Mouse (Mus musculus): ENCODE measurements around the gene Hmgcr.
A peak's percentile ranks its signal among the peaks of the same experiment; 100 is the strongest.
"Not testable (repeated sequence)": the region's sequence is repeated elsewhere in the genome, so short reads cannot be mapped to it uniquely, and the experiment has no call there.

Gene Hmgcr

DNA sequence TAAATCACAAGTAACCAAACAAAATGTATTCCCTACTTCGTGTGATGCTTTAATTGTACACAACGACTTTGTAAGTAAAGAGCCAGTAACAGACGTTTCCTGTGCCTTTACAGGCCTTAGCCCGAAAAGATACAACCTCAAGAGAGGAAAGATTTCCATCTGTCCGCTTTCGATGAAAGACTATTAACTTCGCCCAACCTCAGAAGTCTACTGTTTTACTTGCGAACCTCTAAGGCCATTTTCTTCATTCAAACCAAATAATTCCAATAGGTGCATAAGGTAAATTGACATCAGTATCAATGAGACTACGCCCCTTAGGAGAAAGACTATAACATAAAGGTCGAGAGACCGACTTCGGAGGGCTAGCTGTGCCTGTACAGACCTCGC lies 724 bp downstream of the Hmgcr start:
- DNase-seq (ENCODE audit: low read depth): peak; percentile 20

DNA sequence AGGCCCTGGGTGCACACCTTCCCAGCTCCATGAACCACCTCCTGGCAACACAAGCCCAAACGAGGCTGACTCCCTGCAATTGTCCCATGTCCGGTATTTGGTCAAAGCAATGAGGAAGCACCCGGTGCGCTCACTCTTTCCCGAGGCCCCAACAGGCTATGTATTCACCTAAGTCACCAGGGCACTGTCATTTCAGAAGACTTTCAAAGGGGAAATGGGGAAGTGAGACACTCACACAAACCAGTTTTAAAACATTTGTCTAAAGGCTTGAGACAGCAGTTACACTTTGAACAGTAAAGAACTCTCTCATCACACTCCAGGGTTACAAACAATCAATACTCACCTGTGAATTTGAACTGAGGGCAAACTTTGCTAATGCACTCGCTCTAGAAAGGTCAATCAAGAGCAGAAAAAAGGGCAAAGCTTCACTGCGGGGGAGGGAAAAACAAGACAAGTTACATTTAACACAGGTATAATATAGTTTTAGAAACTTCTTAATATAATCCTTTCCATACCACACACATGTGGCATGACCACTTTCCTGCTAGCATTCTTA lies 6.2 kb downstream of the Hmgcr start:
- no peak for DNase-seq (ENCODE audit: low read depth)

GRCm38 (mm10) chr13:96663120-96663519 lies 7.6 kb downstream of the Hmgcr start:
- not testable (repeated sequence) for DNase-seq (ENCODE audit: low read depth)

GRCm38 (mm10) chr13:96660095-96660860 lies 10.5 kb downstream of the Hmgcr start:
- DNase-seq (ENCODE audit: low read depth): no peak

GRCm38 (mm10) chr13:96658936-96659335 lies 11.8 kb downstream of the Hmgcr start:
- DNase-seq (ENCODE audit: low read depth): no peak

DNA sequence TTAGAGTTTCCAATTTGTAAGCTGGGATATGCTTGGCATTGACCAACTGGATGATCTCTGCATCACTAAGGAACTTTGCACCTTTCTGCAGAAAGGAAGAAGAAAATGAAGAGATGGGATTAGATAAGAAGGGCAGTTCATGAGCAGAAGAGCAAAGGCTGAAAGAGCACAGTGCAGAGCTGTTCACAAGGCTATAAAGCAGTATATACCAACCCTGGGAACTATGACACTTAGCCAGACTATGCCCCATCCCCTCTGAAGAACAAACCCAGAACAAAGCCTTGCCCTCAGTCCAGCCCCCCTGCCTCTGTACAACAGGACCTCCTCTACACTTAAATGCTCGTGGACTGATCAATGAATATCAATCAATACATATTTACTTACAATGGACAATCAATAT lies 14.1 kb downstream of the Hmgcr start:
- no peak for DNase-seq (ENCODE audit: low read depth)

- DNase-seq (ENCODE audit: low read depth): no peak
These were observed 17.7 kb downstream of the Hmgcr start for GRCm38 (mm10) chr13:96653041-96653440.

- no peak for DNase-seq (ENCODE audit: low read depth)
These were observed 24.9 kb downstream of the Hmgcr start for GRCm38 (mm10) chr13:96645822-96646221.

DNA sequence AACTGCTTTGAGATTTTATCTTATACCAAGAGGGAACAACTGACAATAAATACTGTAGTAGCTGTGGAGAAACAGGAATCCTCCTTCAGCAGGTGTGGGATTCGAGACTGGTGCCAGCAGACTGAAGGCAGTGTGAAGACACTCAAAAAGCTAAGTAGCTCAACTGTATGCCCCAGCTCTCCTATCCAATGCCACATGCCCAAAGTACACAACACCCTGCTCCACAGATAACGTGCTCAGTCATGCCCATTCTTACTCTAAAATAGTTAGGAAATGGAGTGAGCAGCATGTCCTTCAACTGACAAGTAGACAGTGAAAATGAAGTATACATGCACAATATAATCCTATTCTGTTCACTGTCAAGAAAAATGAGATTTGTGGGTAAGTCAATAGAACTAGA lies 26.6 kb downstream of the Hmgcr start:
- no peak for DNase-seq (ENCODE audit: low read depth)

DNA sequence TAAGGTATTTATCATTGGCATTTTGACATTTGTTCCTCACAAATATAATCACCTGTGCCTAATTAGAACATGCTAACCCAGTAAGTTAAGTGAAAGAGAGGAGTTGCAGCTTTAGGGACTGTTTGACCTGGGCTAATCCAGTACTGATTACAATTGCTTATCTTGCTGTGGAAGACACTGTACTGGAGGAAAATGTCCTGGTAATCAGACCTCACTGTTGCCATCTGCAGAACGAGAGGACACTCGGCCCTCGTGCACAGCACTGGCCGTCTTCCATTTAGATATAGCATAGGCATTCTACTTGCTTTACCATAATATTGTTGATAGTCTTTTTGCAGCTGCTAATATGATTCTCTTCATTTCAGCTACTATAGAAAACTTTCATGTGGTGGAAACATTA lies 40.3 kb downstream of the Hmgcr start:
- no peak for DNase-seq (ENCODE audit: low read depth)

DNA sequence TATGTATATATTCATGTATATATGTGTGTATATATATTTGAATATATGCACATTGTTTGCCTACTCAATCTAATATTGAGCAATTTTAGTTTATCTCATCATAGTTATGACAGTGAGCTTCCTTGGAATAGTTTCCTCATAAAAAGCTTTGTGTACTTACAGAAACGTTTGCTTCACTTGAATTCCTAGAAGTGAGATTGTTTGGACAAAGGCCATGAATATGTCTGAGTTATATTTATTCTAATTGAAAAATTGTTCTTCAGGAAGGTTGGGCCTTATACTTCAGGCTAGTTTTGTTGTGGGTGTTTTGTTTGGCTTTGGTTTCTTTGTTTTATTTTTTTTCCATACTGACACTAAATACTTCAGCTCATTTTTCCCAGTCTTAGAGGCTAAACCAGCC lies 49.8 kb downstream of the Hmgcr start:
- DNase-seq (ENCODE audit: low read depth): no peak

GRCm38 (mm10) chr13:96614615-96615014 lies 56.1 kb downstream of the Hmgcr start:
- no peak for DNase-seq (ENCODE audit: low read depth)

- DNase-seq (ENCODE audit: low read depth): peak; percentile 11
These were observed 66.5 kb downstream of the Hmgcr start for GRCm38 (mm10) chr13:96604242-96604641.

DNA sequence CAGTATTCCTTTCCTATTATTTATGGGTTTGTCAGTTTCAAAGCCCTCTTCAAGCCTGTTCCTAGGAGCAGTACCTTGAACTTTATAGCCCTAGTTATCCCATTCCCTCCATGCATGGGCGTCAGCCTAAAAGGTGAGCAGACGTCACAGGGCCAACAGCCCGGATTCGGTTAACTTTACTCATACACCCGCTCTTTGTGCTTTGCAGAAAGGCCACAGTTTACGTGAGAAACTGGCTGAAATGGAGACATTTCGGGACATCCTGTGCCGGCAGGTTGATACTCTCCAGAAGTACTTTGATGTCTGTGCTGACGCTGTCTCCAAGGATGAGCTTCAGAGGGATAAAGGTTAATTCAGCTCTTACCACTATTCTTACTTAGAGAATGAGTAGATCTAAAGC lies 71.6 kb downstream of the Hmgcr start:
- DNase-seq (ENCODE audit: low read depth): no peak
